Mouse (Mus musculus) embryonic facial prominence, embryonic 14.5 days (tissue): ENCODE data around the gene Rgs7. TPM values are rescaled to one million over a fixed set of nuclear protein-coding genes. Genes with fewer than 3 reads are reported as not detected.

Experiments used
- ATAC-seq: fragments of 200-750 bp; cut with Nextera tagmentation; 2 replicates; pipeline ENCODE4 v1.8.0; 2017; ENCODE audit warnings: low read depth, moderate number of reproducible peaks, moderate TSS enrichment
- DNase-seq: peaks from one replicate; pipeline ENCODE4 v3.0.0-alpha.2; 2015; ENCODE audit warnings: low spot score
- H3K27ac ChIP-seq: fragments of 300-500 bp; sonication (generic); replicated peaks from 2 replicates; pipeline ENCODE4 v1.5.1; 2014; ENCODE audit warnings: low read depth, mild to moderate bottlenecking, low read length, moderate library complexity
- H3K27me3 ChIP-seq: fragments of 300-500 bp; sonication (generic); replicated peaks from 2 replicates; pipeline ENCODE4 v1.6.1; 2014; ENCODE audit warnings: low read length; ENCODE audit not compliant: control insufficient read depth, insufficient read depth
- H3K36me3 ChIP-seq: fragments of 300-500 bp; sonication (generic); 2 replicates; pipeline ENCODE4 v1.6.1; 2014; ENCODE audit warnings: low read length, mixed read lengths; ENCODE audit not compliant: control insufficient read depth, insufficient read depth
- H3K4me1 ChIP-seq: fragments of 300-500 bp; sonication (generic); 2 replicates; pipeline ENCODE4 v1.6.1; 2014; ENCODE audit warnings: antibody characterized with exemption, low read length; ENCODE audit not compliant: control insufficient read depth, insufficient read depth
- H3K4me2 ChIP-seq: fragments of 300-500 bp; sonication (generic); 2 replicates; pipeline ENCODE4 v1.6.1; 2014; ENCODE audit warnings: low read depth, mild to moderate bottlenecking, low read length, moderate library complexity, mixed read lengths
- H3K4me3 ChIP-seq: fragments of 300-500 bp; sonication (generic); 2 replicates; pipeline ENCODE4 v1.5.1; 2014; ENCODE audit warnings: low read depth, mild to moderate bottlenecking, low read length
- H3K9ac ChIP-seq: fragments of 300-500 bp; sonication (generic); 2 replicates; pipeline ENCODE4 v1.6.1; 2014; ENCODE audit warnings: low read depth, mild to moderate bottlenecking, low read length, moderate library complexity, mixed read lengths
- H3K9me3 ChIP-seq: fragments of 300-500 bp; sonication (generic); 2 replicates; pipeline ENCODE4 v1.6.1; 2016; ENCODE audit warnings: low read length; ENCODE audit not compliant: control insufficient read depth
- WGBS: fragments of 180-500 bp; shearing (Covaris S2); extraction: QIAGEN DNeasy Blood & Tissue Kit; methylation state at CpG from one replicate; pipeline ENCODE4 v1.1.7; 2014; 5-methylcytosine and 5-hydroxymethylcytosine counted together
- polyA plus RNA-seq: library from polyadenylated mRNA; unstranded; fragments of >200 nt; fragmentation: Nextera tagmentation; extraction: Ambion mirVana; gene quantifications from 2 replicates; pipeline ENCODE4 v1.2.1, GENCODE M21; 2014

The Rgs7 gene
- polyA plus RNA-seq, 1 experiment from 2014 or later: 2.9 TPM

DNA sequence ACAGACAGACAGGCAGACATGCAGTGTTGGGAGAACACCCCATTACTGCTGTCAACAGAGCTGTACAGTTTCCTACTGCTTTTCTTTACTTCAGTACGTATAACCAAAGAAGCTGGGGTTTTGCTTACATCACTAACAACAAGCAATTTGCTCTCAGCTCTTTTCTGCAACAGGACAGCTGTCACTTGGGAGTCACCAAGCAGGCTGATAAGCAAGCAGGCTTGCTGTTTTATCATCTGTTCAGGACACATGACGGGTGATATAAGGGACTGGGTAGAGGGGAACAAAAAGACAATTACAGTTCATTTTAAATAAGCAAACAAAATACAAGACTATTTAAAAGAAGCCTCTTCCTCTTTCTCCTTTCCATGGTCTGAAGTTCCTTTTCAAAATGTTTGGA, 289.4 kb downstream of the Rgs7 start:
- Histone ChIP-seq H3K4me1 (no peaks in the 10 kb centered on the region), H3K9me3 (peaks cover 5% of the 10 kb centered on the region; the same call in 1 of the 2 replicates)

DNA sequence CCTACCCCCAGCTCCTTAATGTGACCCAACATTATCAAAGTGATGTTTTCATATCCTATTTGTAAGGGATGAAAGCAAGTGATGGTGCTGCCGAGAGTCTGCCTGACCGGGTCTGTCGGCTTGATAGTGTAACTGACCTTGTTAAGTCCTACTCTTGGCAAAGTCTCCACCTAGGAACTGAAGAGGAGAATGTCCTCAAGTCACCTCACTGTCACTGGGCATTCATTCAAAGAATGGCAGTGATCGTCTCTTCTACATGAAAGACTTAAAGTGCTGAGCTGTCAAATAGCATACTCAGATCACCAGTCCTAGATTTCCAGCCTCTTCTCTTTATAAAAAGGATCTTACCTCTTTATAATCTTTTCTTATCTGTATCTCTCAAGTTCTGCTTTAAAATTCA, 293.4 kb downstream of the Rgs7 start:
- WGBS: 89% methylated on average over 4 of the region's 4 CpGs
- DNase-seq (no peak), ATAC-seq (no peak)
- Histone ChIP-seq H3K4me2 (no peak overlapping the region), H3K9ac (no peak overlapping the region), H3K27me3 (no peaks in the 10 kb centered on the region), H3K36me3 (no peaks in the 10 kb centered on the region), H3K4me3 (no peak overlapping the region), H3K27ac (no peak overlapping the region), H3K9me3 (peaks cover 5% of the 10 kb centered on the region; the same call in 1 of the 2 replicates), H3K4me1 (no peaks in the 10 kb centered on the region)

More for the DNA sequence above, 289.4 kb downstream of the Rgs7 start:
- Histone ChIP-seq H3K27me3 (no peaks in the 10 kb centered on the region), H3K36me3 (no peaks in the 10 kb centered on the region), H3K4me3 (no peak overlapping the region), H3K27ac (no peak overlapping the region), H3K4me2 (no peak overlapping the region), H3K9ac (no peak overlapping the region)
- whole genome bisulfite sequencing: 59% methylated on average over 2 of the region's 2 CpGs
- DNase-seq (no peak), ATAC-seq (no peak)

DNA sequence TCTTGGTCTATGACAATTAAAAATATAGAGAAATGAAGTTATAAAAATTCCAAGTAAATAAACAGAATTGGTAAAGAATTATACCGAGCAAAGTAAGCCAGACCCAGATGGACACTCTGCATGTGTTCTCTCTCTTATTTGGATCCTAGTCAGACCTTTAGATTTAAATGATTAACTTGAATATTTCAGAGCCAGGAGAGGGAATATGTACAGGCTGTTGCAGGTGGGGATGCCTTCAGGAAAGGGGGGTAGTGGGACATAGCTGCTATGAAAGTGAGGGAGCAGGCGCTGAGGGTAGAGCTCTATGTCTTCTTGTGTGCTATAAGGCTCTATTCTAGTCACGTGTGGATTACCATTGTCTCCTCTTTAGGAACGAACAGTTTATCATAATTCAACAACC, 296.5 kb downstream of the Rgs7 start:
- Histone ChIP-seq H3K27ac (no peak overlapping the region), H3K9me3 (peaks cover 5% of the 10 kb centered on the region; the same call in 1 of the 2 replicates), H3K36me3 (no peaks in the 10 kb centered on the region), H3K4me2 (no peak overlapping the region), H3K4me1 (no peaks in the 10 kb centered on the region), H3K4me3 (no peak overlapping the region), H3K9ac (no peak overlapping the region), H3K27me3 (no peaks in the 10 kb centered on the region)
- DNase-seq (no peak), ATAC-seq (no peak)
- 86% methylated on average over 4 of the region's 4 CpGs for WGBS

DNA sequence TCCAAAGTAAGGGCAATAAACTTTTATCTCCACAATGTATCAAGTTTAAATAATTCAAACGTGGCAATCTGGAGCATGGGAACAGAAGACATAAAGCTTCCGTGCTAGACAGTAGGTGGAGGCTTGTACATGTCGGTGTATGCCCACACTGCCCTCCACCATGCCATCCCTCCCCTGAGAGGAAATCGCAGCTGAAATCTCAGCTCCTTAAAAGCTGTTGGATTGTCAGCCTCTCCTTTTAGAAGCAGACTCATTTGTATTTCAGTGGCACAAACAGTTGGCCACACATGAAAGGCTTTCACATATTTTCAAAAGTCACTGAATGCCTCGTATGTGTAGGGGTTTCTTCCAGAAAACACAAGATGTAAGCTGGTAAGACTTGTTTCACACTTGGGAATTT, 304.1 kb downstream of the Rgs7 start:
- Histone ChIP-seq H3K27me3 (no peaks in the 10 kb centered on the region), H3K4me2 (no peak overlapping the region), H3K4me3 (no peak overlapping the region), H3K36me3 (no peaks in the 10 kb centered on the region), H3K9ac (no peak overlapping the region), H3K4me1 (no peaks in the 10 kb centered on the region), H3K9me3 (no peaks in the 10 kb centered on the region), H3K27ac (no peak overlapping the region)
- no peak for ATAC-seq
- WGBS: 67% methylated on average over 5 of the region's 5 CpGs
- no peak for DNase-seq

DNA sequence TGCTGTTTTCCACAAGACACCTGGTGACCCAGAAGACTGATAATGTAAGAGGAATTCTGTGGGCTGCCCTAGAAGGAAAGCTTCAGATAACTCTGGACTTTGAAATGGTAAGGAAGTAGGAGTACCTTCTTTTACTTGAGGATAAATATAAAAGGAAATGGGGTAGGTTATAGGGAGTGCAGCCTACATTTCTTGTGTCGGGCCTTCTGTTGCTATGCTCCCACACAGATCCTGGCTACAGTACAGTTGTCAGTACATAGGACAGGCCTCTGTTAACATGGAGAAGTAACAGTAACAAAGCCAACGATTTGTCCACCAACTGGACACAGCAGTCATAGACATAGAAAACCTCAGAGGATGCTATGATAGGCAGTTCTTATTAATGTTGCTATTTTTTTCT, 307.1 kb downstream of the Rgs7 start:
- ATAC-seq: no peak
- WGBS: 94% methylated on average over 2 of the region's 2 CpGs
- no peaks in the 10 kb centered on the region for H3K4me1 ChIP-seq

DNA sequence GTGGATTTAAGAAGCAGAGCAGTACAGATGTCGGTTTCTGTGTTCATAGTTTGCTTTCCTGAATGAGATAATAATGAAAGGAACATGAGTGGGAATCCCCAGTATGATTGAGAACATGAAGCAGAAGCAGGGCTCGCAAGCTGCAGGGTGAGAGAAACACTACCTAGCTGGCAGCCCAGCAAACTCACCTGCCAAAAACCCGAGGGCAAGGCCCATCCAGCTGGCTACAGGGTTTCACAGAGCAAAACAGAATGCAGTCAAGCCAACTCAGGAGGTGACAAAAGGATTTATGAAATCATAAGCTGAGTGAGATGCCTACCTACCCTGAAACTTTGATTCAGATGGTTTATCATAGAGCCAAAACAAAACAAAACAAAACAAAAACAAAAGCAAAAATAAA, 307.6 kb downstream of the Rgs7 start:
- ATAC-seq (no peak), DNase-seq (no peak)
- Histone ChIP-seq H3K4me1 (no peaks in the 10 kb centered on the region), H3K4me2 (no peak overlapping the region), H3K36me3 (no peaks in the 10 kb centered on the region), H3K9ac (no peak overlapping the region), H3K27ac (no peak overlapping the region), H3K9me3 (no peaks in the 10 kb centered on the region), H3K4me3 (no peak overlapping the region), H3K27me3 (no peaks in the 10 kb centered on the region)
- 61% methylated on average over 3 of the region's 3 CpGs for WGBS

More for the DNA sequence above, 307.1 kb downstream of the Rgs7 start:
- Histone ChIP-seq H3K27me3 (no peaks in the 10 kb centered on the region), H3K9me3 (no peaks in the 10 kb centered on the region), H3K36me3 (no peaks in the 10 kb centered on the region), H3K4me3 (no peak overlapping the region), H3K9ac (no peak overlapping the region), H3K27ac (no peak overlapping the region), H3K4me2 (no peak overlapping the region)
- no peak for DNase-seq

DNA sequence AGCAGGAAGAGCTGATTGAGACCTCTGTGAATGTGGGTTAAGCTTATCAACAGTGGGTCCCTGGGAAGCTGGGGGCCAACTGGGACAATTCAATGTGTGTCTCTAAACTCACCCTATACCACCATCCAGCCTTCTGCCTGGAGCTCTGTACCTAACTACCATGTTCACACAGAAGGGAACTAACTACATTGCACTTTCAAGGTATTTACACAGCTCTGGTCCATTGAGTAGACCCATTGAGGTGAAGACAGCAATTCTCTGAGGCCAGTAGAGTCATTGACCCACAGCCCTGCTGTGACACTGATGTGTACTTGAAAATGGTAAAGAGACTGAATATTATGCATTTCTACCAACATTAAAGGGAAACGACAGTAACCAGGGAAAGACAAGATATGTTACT, 313.6 kb downstream of the Rgs7 start:
- WGBS: 84% methylated on average over 1 of the region's 1 CpGs
- Histone ChIP-seq H3K9ac (no peak overlapping the region), H3K4me1 (no peaks in the 10 kb centered on the region), H3K4me3 (no peak overlapping the region), H3K36me3 (no peaks in the 10 kb centered on the region), H3K4me2 (no peak overlapping the region), H3K9me3 (no peaks in the 10 kb centered on the region), H3K27me3 (no peaks in the 10 kb centered on the region), H3K27ac (no peak overlapping the region)
- ATAC-seq: no peak
- DNase-seq: no peak

DNA sequence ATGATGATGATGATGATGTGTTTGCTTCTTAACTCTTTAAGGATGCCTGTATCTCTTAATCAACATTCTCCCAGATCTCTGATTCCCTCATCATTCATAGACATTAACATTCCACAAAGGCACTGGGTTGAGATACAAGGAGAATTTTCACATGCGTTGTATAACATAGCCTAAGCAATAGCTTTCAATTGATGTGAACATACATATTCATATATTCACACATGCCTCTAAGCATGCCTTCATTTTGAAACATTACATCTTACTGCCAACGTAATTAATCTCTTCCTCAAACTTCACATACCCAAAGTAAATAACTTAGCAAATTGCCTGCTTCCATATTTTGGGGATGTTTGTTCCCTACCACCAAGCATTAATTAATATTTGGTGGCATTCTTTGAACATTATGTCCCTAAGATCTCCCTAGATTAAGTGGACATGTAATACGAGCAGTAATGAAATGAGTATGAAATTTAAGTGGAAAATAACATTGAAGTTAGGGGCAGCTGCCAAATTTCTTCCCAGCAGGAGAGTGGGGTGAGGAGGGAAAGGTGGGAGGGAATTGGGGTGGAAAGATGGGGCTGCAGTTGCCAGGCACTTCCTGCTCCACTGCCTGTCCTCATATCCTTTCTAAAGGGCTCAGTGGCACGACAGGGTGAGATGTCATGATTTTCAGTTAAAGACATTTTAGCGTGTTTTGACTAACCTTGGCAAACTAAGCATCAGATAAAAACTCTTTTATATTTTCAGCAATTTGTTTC, 317.2 kb downstream of the Rgs7 start:
- no peak for DNase-seq
- ATAC-seq: no peak
- Histone ChIP-seq H3K4me2 (no peak overlapping the region), H3K9me3 (no peaks in the 10 kb centered on the region), H3K4me3 (no peak overlapping the region), H3K9ac (no peak overlapping the region), H3K27ac (no peak overlapping the region), H3K27me3 (no peaks in the 10 kb centered on the region), H3K4me1 (no peaks in the 10 kb centered on the region), H3K36me3 (no peaks in the 10 kb centered on the region)
- WGBS: 71% methylated on average over 5 of the region's 5 CpGs

DNA sequence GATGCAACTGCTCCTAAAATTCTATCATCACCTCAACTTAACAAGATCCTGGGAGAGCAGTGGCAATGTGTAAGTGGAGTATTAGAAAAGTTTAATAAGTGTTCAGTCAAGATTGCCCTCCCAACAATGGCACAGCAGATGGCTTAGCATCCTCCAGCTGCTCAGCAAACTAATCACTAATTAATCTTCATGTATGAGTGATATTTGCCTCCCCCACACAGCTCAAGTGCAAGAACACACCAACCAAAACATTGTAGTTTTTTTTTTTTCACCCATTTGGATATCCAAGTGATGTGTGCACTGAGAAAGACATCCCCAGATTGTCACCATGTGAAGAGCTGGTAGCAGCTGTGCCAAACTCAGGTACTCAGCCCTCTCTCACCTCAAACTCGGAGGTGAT, 336.8 kb downstream of the Rgs7 start:
- ATAC-seq (no peak), DNase-seq (no peak)
- no peaks in the 10 kb centered on the region for H3K36me3 ChIP-seq
- H3K4me2 ChIP-seq: no peak overlapping the region
- 90% methylated on average over 1 of the region's 1 CpGs for WGBS
- no peak overlapping the region for H3K27ac ChIP-seq
- H3K4me3 ChIP-seq: no peak overlapping the region
- no peaks in the 10 kb centered on the region for H3K27me3 ChIP-seq
- no peaks in the 10 kb centered on the region for H3K9me3 ChIP-seq
- H3K4me1 ChIP-seq: no peaks in the 10 kb centered on the region
- no peak overlapping the region for H3K9ac ChIP-seq
